Mouse (Mus musculus): ENCODE results near the gene Mme. TPM values are rescaled to one million over a fixed set of nuclear protein-coding genes. Genes with fewer than 3 reads are reported as not detected.

Gene Mme
- polyA plus RNA-seq, 2 experiments from 2014 or later, result not detected

- no peak for ATAC-seq
These were observed 110.4 kb downstream of the Mme start for GRCm38 (mm10) chr3:63351680-63352260.

- ATAC-seq, result no peak
These were observed 118.2 kb downstream of the Mme start for GRCm38 (mm10) chr3:63359512-63359911.

- no peak for ATAC-seq
These were observed 143.7 kb downstream of the Mme start for GRCm38 (mm10) chr3:63384989-63385388.

GRCm38 (mm10) chr3:63390774-63391173, 149.4 kb downstream of the Mme start:
- ATAC-seq, result no peak

- ATAC-seq, result no peak
These were observed 150.0 kb downstream of the Mme start for GRCm38 (mm10) chr3:63391348-63391747.

- ATAC-seq, result no peak
These were observed 153.1 kb downstream of the Mme start for GRCm38 (mm10) chr3:63394424-63394941.

GRCm38 (mm10) chr3:63398171-63398570, 156.8 kb downstream of the Mme start:
- no peak for ATAC-seq

GRCm38 (mm10) chr3:63406438-63406837, 165.1 kb downstream of the Mme start:
- no peak for ATAC-seq

- ATAC-seq, result no peak
These were observed 169.7 kb downstream of the Mme start for GRCm38 (mm10) chr3:63411006-63411405.

- ATAC-seq, result no peak
These were observed 171.0 kb downstream of the Mme start for GRCm38 (mm10) chr3:63412220-63412937.

- no peak for ATAC-seq
These were observed 171.9 kb downstream of the Mme start for GRCm38 (mm10) chr3:63413046-63413911.

- no peak for ATAC-seq
These were observed 175.9 kb downstream of the Mme start for GRCm38 (mm10) chr3:63417284-63417683.

GRCm38 (mm10) chr3:63417758-63418157, 176.4 kb downstream of the Mme start:
- ATAC-seq, result no peak

- no peak for ATAC-seq
These were observed 182.2 kb downstream of the Mme start for GRCm38 (mm10) chr3:63423552-63423951.

Other genes starting within 250 kb of the Mme start
- gene Gm34302, start 242.3 kb downstream of the Mme start, polyA plus RNA-seq (2017; shearing (Covaris generic)), result not detected